Mouse (Mus musculus) adipose tissue, adult 10 weeks (tissue): Measurements from ENCODE around the gene Olfr916. TPM values are rescaled to one million over a fixed set of nuclear protein-coding genes. Genes with fewer than 3 reads are reported as not detected.

Experiments used
- polyA plus RNA-seq: library from polyadenylated mRNA; stranded (reverse); fragments of 350-450 nt; fragmentation: Illumina TruSeq; extraction: RNeasy Lipid Tissue Mini Kit (QIAGEN cat#74804); gene quantifications from one replicate; pipeline ENCODE4 v1.2.3, GENCODE M21; 2014; ENCODE audit warnings: low read depth, low replicate concordance

Olfr916 gene
- not detected for polyA plus RNA-seq

DNA sequence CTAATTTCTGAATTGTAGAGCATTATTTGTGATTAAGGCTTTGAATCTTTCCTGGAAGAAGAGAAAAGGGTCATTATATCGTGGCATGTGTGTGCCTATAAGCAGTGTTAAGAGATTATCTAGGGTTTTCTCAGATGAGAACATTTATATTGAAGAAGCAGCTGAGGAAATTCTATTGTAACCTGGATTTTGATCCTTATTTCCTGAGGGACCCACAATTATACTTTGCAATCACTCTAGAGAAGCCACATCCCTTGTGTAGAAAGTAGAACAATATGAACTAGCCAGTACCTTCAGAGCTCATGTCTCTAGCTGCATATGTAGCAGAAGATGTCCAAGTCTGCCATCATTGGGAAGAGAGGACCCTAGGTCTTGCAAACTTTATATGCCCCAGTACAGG is at the start of gene Olfr916:
TSS of gene Olfr916 (minus strand) at position 101 of the 400 bp plus-strand sequence.

DNA sequence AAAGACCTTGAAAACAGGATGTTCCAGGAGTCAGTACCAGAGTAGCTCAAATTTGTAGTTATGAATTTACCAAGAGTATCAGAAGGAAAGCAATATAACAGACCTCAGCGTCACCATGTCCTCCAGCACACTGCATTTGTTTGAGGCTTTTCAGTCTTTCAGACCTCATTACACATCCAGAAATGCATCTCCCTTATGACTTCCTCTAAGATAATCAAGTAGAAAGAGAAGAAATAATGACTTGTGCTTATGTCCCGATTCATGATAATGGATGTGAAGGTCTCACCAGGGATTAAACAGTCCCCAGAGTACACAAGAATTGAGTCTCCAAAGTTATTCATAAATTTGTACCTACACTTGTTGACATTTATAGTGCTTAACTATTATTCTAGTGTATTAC is 14.8 kb upstream of the Olfr916 start, which contains the start of gene Olfr918:
TSS of gene Olfr918 (minus strand) at position 101 of the 400 bp plus-strand sequence.

DNA sequence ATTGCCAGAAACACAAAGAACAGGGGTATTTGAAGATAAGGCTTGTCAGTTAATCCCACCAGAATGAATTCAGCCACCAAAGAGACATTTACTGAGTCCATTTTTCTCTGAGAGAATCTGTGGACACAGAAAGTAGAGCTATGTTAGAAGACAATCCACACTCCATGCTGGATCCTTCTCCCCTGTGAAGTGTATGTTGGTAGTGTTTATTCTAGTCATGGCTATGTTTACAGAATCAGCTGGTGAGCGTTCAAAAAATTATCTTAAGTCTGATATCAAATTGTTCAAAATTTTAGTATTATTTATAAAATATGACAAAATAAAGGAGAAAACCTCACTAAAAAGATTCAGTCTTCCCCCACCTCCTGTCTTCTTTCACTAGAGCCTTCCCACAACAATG is 6.1 kb upstream of the Olfr916 start, which contains the start of gene Olfr917:
TSS of gene Olfr917 (minus strand) at position 101 of the 400 bp plus-strand sequence.

Other genes starting within 250 kb of the Olfr916 start
- not detected for gene Olfr901, start 230.4 kb downstream of the Olfr916 start, polyA plus RNA-seq
- not detected for gene Olfr902, start 212.2 kb downstream of the Olfr916 start, polyA plus RNA-seq
- not detected for gene Olfr904, start 196.7 kb downstream of the Olfr916 start, polyA plus RNA-seq
- not detected for gene Olfr905, start 188.8 kb downstream of the Olfr916 start, polyA plus RNA-seq
- gene Olfr906, start 172.8 kb downstream of the Olfr916 start, polyA plus RNA-seq, result not detected
- gene Olfr907, start 164.1 kb downstream of the Olfr916 start, polyA plus RNA-seq, result not detected
- gene Olfr911-ps1, start 138.3 kb downstream of the Olfr916 start, polyA plus RNA-seq, result not detected
- not detected for gene Olfr910, start 122.0 kb downstream of the Olfr916 start, polyA plus RNA-seq
- not detected for gene Olfr912, start 79.7 kb downstream of the Olfr916 start, polyA plus RNA-seq
- not detected for gene Olfr913, start 67.1 kb downstream of the Olfr916 start, polyA plus RNA-seq
- gene Olfr914, start 54.8 kb downstream of the Olfr916 start, polyA plus RNA-seq, result not detected
- not detected for gene Olfr917, start 6.0 kb upstream of the Olfr916 start, polyA plus RNA-seq
- gene Olfr918, start 14.7 kb upstream of the Olfr916 start, polyA plus RNA-seq, result not detected
- gene Olfr919, start 43.8 kb upstream of the Olfr916 start, polyA plus RNA-seq, result not detected
- 28.2 TPM for gene Vwa5a, start 58.4 kb upstream of the Olfr916 start, polyA plus RNA-seq
- gene Olfr920, start 92.4 kb upstream of the Olfr916 start, polyA plus RNA-seq, result 0.37 TPM
- gene Olfr921, start 113.2 kb upstream of the Olfr916 start, polyA plus RNA-seq, result not detected
- gene Olfr922, start 154.7 kb upstream of the Olfr916 start, polyA plus RNA-seq, result not detected
- not detected for gene Olfr923, start 166.7 kb upstream of the Olfr916 start, polyA plus RNA-seq
- not detected for gene Olfr924, start 184.6 kb upstream of the Olfr916 start, polyA plus RNA-seq
- gene Olfr26, start 195.2 kb upstream of the Olfr916 start, polyA plus RNA-seq, result not detected
- not detected for gene Olfr926, start 217.3 kb upstream of the Olfr916 start, polyA plus RNA-seq